Mouse (Mus musculus): ENCODE data around the gene Trmt44. TPM values are rescaled to one million over a fixed set of nuclear protein-coding genes. Genes with fewer than 3 reads are reported as not detected.

Trmt44 gene
- polyA plus RNA-seq, 1 experiment, result 4.8 TPM

DNA sequence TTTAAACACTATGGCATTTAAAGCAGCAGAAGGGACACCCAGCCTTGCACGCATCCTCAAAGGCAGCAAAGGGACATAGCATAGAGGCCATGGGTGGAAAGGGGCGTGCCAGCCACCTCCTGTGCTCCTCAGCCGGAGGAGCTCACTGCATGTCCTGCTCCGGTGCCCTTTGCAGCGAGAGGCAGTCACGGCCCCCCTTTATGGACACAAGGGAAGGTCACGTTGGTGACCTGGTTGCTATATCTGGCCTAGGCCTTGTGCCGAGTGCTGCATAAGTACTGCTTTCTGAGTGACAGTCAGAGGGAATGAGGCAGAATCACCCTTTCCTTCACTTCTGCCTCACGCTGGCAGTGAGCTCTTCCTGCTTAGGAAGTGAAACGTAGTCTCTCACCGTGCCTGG is 25.4 kb upstream of the Trmt44 start:
- H3K36me3 ChIP-seq (ENCODE audit: control insufficient read depth, insufficient read depth, low read length), result no peaks in the 10 kb centered on the region; the same call in none of the 2 replicates

DNA sequence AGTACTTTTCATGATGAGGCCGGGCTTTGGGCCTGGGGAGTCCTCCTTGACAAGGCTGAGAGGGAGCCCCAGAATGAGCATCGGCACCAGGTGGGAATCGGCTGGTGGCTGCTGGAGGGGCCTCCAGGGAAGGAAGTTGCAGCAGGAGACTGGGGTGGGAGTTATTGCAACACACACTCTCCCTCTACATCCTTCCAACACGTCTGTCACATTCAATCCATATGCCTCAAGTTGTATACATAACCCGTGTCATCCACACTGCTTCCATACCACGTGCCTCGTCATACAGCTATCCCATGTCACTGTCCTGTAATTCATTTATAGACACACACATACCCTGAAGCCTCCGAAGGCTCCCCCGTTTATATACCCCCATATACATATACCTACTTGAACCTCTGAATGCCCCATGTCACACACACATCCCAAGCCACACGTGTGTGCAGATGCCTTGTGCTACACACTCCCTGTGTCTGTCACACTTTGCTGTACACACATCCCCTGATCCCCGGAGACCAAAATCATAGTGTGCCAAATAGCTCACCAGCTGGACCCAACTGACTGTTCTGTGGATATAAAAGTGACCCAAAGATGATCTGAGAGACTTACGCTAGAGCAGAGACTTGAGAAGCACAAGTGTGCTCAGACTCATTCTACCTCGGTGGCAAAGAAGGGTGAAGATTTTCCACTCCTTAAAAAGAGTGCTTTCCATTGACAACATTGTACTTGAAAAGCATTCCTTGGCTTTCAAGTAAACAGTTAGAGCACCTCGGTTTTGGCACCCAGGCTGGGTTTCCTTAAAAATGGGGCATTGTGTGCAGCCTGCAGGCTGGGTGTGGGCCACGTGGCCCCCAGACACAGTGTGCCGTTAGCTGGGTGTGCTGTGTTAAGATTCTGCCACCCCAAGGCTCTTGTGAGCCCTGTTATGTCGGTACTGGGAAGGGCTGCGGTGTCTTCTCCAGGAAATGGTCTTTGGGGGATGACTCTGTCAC is 21.6 kb upstream of the Trmt44 start:
- no peaks in the 10 kb centered on the region; the same call in none of the 2 replicates for H3K36me3 ChIP-seq (ENCODE audit: control insufficient read depth, insufficient read depth, low read length)
- H3K27ac ChIP-seq (ENCODE audit: control insufficient read depth, insufficient read depth, low read depth, low read length), result no peak overlapping the region

More for the DNA sequence above, 25.4 kb upstream of the Trmt44 start:
- no peak for TF ChIP-seq POLR2A (IDR thresholded peaks at IDR 0.05; ENCODE audit: control insufficient read depth, low read depth, low read length)
- TF ChIP-seq CTCF (IDR thresholded peaks at IDR 0.05; ENCODE audit: control insufficient read depth, insufficient read depth, insufficient replicate concordance, low read depth, low read length), result no peak
- Histone ChIP-seq H3K27me3 (ENCODE audit: control insufficient read depth, insufficient read depth, low read length) (no peaks in the 10 kb centered on the region), H3K27ac (ENCODE audit: control insufficient read depth, insufficient read depth, low read depth, low read length) (no peak overlapping the region), H3K4me1 (ENCODE audit: control insufficient read depth, insufficient read depth, low read length) (no peaks in the 10 kb centered on the region), H3K4me3 (ENCODE audit: control insufficient read depth, low read depth, low read length) (no peak overlapping the region)

GRCm38 (mm10) chr5:35595706-35596105 is 20.8 kb upstream of the Trmt44 start:
- H3K27me3 ChIP-seq (ENCODE audit: control insufficient read depth, insufficient read depth, low read length), result no peaks in the 10 kb centered on the region
- no peak overlapping the region for H3K4me3 ChIP-seq (ENCODE audit: control insufficient read depth, low read depth, low read length)
- peaks cover 2% of the 10 kb centered on the region; the same call in 1 of the 2 replicates for H3K36me3 ChIP-seq (ENCODE audit: control insufficient read depth, insufficient read depth, low read length)
- H3K4me1 ChIP-seq (ENCODE audit: control insufficient read depth, insufficient read depth, low read length), result no peaks in the 10 kb centered on the region; the same call in 1 of the 2 replicates
- no peak overlapping the region for H3K27ac ChIP-seq (ENCODE audit: control insufficient read depth, insufficient read depth, low read depth, low read length)
- TF ChIP-seq CTCF (IDR thresholded peaks at IDR 0.05; ENCODE audit: control insufficient read depth, insufficient read depth, insufficient replicate concordance, low read depth, low read length), result peak; percentile 99
- no peak for TF ChIP-seq POLR2A (IDR thresholded peaks at IDR 0.05; ENCODE audit: control insufficient read depth, low read depth, low read length)

More for the DNA sequence above, 21.6 kb upstream of the Trmt44 start:
- no peaks in the 10 kb centered on the region; the same call in 1 of the 2 replicates for H3K4me1 ChIP-seq (ENCODE audit: control insufficient read depth, insufficient read depth, low read length)
- no peaks in the 10 kb centered on the region for H3K27me3 ChIP-seq (ENCODE audit: control insufficient read depth, insufficient read depth, low read length)
- H3K4me3 ChIP-seq (ENCODE audit: control insufficient read depth, low read depth, low read length), result no peak overlapping the region
- TF ChIP-seq POLR2A (IDR thresholded peaks at IDR 0.05; ENCODE audit: control insufficient read depth, low read depth, low read length) (no peak), CTCF (IDR thresholded peaks at IDR 0.05; ENCODE audit: control insufficient read depth, insufficient read depth, insufficient replicate concordance, low read depth, low read length) (no peak)

DNA sequence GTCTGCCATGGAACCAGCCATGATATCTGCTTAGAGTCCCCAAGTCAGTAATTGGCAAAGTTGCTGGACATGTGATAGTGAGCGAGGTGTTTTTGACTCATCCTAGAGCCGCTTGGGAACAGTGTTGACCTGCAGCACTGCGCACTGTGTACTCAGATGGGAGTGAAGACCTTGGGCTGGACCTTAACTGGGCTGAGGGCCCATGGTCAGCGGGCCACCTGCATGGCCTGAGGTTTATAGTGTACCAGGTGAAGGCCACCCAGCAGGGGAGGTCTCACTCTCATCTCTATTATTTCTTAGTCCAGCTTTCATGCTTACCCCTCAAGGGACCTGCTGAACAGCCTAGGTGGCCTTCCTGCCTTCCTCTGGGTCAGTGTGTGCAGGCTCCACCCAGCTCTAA is 19.9 kb upstream of the Trmt44 start:
- Histone ChIP-seq H3K27ac (ENCODE audit: control insufficient read depth, insufficient read depth, low read depth, low read length) (peak overlapping the region; percentile 25; the same call in 1 of the 2 replicates), H3K36me3 (ENCODE audit: control insufficient read depth, insufficient read depth, low read length) (peaks cover 2% of the 10 kb centered on the region)
- TF ChIP-seq POLR2A (IDR thresholded peaks at IDR 0.05; ENCODE audit: control insufficient read depth, low read depth, low read length) (no peak), CTCF (IDR thresholded peaks at IDR 0.05; ENCODE audit: control insufficient read depth, insufficient read depth, insufficient replicate concordance, low read depth, low read length) (no peak)

DNA sequence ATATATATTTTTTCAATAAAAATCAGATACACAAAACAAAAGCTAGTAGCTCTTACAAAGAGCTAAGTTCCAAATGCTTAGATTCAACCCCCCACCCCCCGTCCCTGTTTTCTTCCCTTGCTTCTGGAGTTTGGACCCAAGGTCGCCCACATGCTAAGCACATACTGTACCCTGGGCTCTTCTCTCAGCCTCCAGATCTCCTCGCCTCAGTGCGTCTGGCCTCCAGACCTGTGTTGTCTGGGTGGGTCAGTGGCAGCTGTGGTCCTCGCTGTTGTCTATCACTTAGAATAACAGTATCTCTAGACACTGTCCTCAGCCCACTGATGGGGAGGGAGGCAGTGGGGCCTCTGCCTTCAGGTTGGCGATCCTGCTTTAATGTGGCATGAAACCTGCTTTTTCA is 18.4 kb upstream of the Trmt44 start:
- no peaks in the 10 kb centered on the region for H3K27me3 ChIP-seq (ENCODE audit: control insufficient read depth, insufficient read depth, low read length)
- TF ChIP-seq POLR2A (IDR thresholded peaks at IDR 0.05; ENCODE audit: control insufficient read depth, low read depth, low read length), result no peak
- peaks cover 6% of the 10 kb centered on the region for H3K36me3 ChIP-seq (ENCODE audit: control insufficient read depth, insufficient read depth, low read length)
- no peak overlapping the region for H3K27ac ChIP-seq (ENCODE audit: control insufficient read depth, insufficient read depth, low read depth, low read length)
- H3K4me3 ChIP-seq (ENCODE audit: control insufficient read depth, low read depth, low read length), result no peak overlapping the region
- no peaks in the 10 kb centered on the region; the same call in 1 of the 2 replicates for H3K4me1 ChIP-seq (ENCODE audit: control insufficient read depth, insufficient read depth, low read length)

More for the DNA sequence above, 19.9 kb upstream of the Trmt44 start:
- no peak overlapping the region for H3K4me3 ChIP-seq (ENCODE audit: control insufficient read depth, low read depth, low read length)
- H3K4me1 ChIP-seq (ENCODE audit: control insufficient read depth, insufficient read depth, low read length), result no peaks in the 10 kb centered on the region; the same call in 1 of the 2 replicates
- H3K27me3 ChIP-seq (ENCODE audit: control insufficient read depth, insufficient read depth, low read length), result no peaks in the 10 kb centered on the region

DNA sequence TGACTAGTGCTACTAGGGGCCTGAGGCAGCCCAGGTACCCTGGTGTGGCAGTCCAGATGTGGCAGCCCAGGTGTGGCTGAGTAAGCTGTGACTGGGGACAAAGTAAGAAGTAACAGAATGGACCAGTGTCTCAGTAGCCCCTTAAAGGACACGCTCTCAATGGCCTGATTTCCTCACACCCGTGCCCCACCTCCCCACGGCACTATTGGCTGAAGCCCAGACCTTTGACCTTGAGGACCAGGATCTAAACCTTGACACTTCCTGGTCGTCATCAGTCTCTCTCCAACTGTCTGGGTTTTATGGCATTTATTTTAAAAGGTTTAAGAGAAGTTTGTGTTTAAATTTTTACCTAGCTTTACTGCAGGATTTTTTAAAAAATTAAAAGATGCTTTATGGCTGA is 18.0 kb upstream of the Trmt44 start:
- TF ChIP-seq POLR2A (IDR thresholded peaks at IDR 0.05; ENCODE audit: control insufficient read depth, low read depth, low read length), result no peak
- TF ChIP-seq CTCF (IDR thresholded peaks at IDR 0.05; ENCODE audit: control insufficient read depth, insufficient read depth, insufficient replicate concordance, low read depth, low read length), result no peak
- no peaks in the 10 kb centered on the region; the same call in 1 of the 2 replicates for H3K4me1 ChIP-seq (ENCODE audit: control insufficient read depth, insufficient read depth, low read length)
- H3K27ac ChIP-seq (ENCODE audit: control insufficient read depth, insufficient read depth, low read depth, low read length), result no peak overlapping the region; the same call in 1 of the 2 replicates
- H3K4me3 ChIP-seq (ENCODE audit: control insufficient read depth, low read depth, low read length), result no peak overlapping the region
- H3K27me3 ChIP-seq (ENCODE audit: control insufficient read depth, insufficient read depth, low read length), result no peaks in the 10 kb centered on the region
- H3K36me3 ChIP-seq (ENCODE audit: control insufficient read depth, insufficient read depth, low read length), result peaks cover 6% of the 10 kb centered on the region

GRCm38 (mm10) chr5:35592081-35592736 is 17.3 kb upstream of the Trmt44 start:
- H3K36me3 ChIP-seq (ENCODE audit: control insufficient read depth, insufficient read depth, low read length), result peaks cover 8% of the 10 kb centered on the region

More at GRCm38 (mm10) chr5:35592081-35592736, 17.3 kb upstream of the Trmt44 start:
- Histone ChIP-seq H3K4me3 (ENCODE audit: control insufficient read depth, low read depth, low read length) (no peak overlapping the region), H3K27me3 (ENCODE audit: control insufficient read depth, insufficient read depth, low read length) (no peaks in the 10 kb centered on the region), H3K27ac (ENCODE audit: control insufficient read depth, insufficient read depth, low read depth, low read length) (no peak overlapping the region), H3K4me1 (ENCODE audit: control insufficient read depth, insufficient read depth, low read length) (no peaks in the 10 kb centered on the region; the same call in 1 of the 2 replicates)
- peak; percentile 64; the same call in 1 of the 2 replicates for TF ChIP-seq CTCF (IDR thresholded peaks at IDR 0.05; ENCODE audit: control insufficient read depth, insufficient read depth, insufficient replicate concordance, low read depth, low read length)
- no peak for TF ChIP-seq POLR2A (IDR thresholded peaks at IDR 0.05; ENCODE audit: control insufficient read depth, low read depth, low read length)
